Mouse (Mus musculus): ENCODE results near the gene Kank1. TPM values are rescaled to one million over a fixed set of nuclear protein-coding genes. Genes with fewer than 3 reads are reported as not detected.

Kank1 gene
- polyA plus RNA-seq, 1 experiment from 2014 or later, result 12.6 TPM

DNA sequence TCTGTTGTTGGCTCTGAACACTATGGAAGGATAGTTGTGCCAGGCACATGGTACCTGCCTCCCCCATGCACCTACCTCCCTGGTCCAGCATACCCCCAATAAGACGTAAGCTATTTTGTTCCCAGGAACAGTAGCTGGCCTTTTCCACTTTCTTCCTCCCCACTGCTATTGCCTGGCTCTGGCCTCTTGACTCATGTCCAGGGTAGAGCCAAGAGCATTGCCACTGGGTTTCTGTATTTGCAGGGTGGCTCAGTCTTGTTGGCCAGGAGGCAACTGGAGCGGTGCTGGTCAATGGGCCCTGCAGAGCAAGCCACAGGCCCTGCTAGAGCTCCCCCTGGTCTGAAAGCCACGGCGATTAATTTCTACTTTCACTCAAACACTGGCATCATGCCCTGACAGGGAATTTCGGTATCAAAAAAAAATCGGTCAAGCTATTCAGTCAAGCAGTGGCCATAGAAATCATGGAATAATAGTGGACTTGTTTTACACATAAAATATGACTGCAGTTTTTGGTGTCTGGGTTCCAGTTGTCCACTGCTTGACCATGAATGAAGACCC lies 160.0 kb downstream of the Kank1 start:
- ATAC-seq (ENCODE audit: low FRiP score), result no peak
- no peak overlapping the region for H3K4me3 ChIP-seq (replicated peaks)
- WGBS, result 82% methylated on average over 6 of the region's 6 CpGs
- H3K36me3 ChIP-seq, result no peaks in the 10 kb centered on the region
- H3K27ac ChIP-seq (replicated peaks), result no peak overlapping the region
- no peaks in the 10 kb centered on the region for H3K27me3 ChIP-seq (replicated peaks)
- no peak overlapping the region for H3K9ac ChIP-seq (replicated peaks)
- no peaks in the 10 kb centered on the region for H3K9me3 ChIP-seq (replicated peaks)
- no peak overlapping the region for H3K4me2 ChIP-seq
- peaks cover 37% of the 10 kb centered on the region for H3K4me1 ChIP-seq

DNA sequence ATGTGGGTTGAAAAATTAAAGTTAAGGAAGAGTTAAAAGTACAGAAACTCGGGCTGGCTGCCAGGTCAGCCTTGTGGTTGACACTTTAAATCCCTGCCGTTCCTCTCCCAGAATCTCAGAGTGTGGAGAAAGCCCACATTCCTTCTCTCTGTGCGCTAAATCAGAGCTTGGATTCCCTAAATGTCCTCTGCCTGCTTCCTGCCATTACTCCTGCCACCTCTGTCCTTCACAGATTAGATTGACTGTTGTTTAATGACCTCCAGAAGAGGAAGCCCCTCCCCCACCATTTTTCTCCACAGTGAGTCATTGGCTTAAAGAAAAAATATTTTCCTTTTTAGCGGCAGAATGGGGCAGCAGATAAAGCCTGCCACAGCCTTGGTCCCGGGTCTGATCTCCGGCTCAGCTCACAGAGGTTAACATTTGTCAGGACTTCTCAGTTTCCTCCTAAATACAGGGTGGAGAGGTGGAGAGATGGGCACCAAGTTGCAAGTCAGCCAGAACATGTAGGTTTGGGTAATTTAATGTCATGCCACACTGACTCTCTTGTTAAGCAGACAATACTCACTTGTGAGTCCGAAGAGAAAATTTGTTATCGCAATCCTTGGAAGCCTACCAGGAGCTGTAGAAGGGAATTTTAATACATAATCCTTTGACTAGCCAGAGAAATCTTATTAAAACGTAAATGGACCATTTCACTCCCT lies 162.9 kb downstream of the Kank1 start:
- H3K9me3 ChIP-seq (replicated peaks), result no peaks in the 10 kb centered on the region
- no peaks in the 10 kb centered on the region for H3K27me3 ChIP-seq (replicated peaks)
- no peak overlapping the region for H3K9ac ChIP-seq (replicated peaks)
- ATAC-seq (ENCODE audit: low FRiP score), result no peak
- H3K36me3 ChIP-seq, result no peaks in the 10 kb centered on the region
- peak overlapping the region; percentile 34 for H3K4me2 ChIP-seq
- no peak overlapping the region for H3K4me3 ChIP-seq (replicated peaks)
- peak overlapping the region; percentile 70 for H3K27ac ChIP-seq (replicated peaks)
- 8% methylated on average over 9 of the region's 9 CpGs for WGBS
- H3K4me1 ChIP-seq, result peaks cover 49% of the 10 kb centered on the region

DNA sequence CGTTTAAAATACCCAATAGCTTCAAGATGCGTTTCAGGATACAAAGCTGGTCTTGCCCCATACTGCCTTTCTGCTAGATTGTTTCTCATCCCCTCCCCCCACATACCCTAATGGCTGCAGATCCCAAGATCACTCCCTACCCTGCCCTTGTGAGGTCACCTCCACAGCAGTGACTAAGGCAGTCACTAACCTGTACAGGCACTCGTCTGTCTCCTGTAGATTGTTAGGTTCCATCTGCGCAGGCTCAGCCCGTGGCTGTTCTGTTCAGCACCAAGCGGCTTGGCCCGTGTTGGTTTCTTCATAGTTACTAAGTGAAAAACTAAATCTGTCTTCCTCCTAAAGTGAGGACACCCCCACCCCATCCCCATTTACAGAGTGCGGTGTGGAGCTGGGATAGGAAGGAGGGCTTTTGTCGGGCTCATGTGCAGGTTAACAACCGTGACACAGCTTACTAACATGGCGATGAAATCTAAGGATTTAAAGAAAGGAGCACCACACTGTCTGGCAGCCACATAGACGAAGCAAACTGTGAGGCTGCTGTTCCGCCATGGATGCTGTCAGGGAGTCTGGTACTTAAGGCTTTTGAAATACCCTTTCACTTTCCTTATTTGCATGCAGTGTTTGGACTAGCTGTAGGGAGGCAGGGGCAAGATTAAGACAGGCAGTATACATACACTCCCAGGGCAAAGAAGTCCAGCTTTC lies 163.6 kb downstream of the Kank1 start:
- WGBS, result 19% methylated on average over 13 of the region's 13 CpGs
- Histone ChIP-seq H3K9ac (replicated peaks) (0 out of 2 replicates have a peak overlapping the region, but pooled peaks have one; percentile 9), H3K4me2 (peak overlapping the region; percentile 34), H3K27me3 (replicated peaks) (no peaks in the 10 kb centered on the region), H3K36me3 (no peaks in the 10 kb centered on the region), H3K4me1 (peaks cover 49% of the 10 kb centered on the region), H3K4me3 (replicated peaks) (no peak overlapping the region), H3K27ac (replicated peaks) (peak overlapping the region; percentile 70), H3K9me3 (replicated peaks) (no peaks in the 10 kb centered on the region)
- ATAC-seq (ENCODE audit: low FRiP score), result peak; percentile 66

DNA sequence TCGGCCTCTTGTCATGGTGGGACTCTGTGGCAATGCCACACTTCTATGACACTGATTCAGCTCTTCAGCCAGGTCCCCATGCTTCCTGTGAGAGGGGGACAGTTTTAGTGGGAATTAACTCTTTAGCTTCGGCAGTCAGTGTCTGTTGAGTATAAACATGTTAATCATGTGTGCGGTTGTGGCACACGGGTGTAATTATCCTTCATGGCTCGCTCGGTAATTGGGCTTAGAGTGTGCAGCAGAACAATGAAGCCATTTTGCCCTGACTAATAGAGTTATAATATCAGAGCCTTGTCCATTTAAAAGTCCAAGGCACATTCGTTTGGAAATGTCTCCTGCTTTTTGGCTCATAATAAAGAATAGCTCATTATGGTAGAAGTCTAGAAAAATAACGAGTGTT lies 164.7 kb downstream of the Kank1 start:
- no peak overlapping the region for H3K9ac ChIP-seq (replicated peaks)
- WGBS, result 34% methylated on average over 8 of the region's 8 CpGs
- H3K9me3 ChIP-seq (replicated peaks), result no peaks in the 10 kb centered on the region
- 0 out of 2 replicates have a peak, but pooled peaks cover 3% of the 10 kb centered on the region for H3K27me3 ChIP-seq (replicated peaks)
- no peak overlapping the region for H3K27ac ChIP-seq (replicated peaks)
- ATAC-seq (ENCODE audit: low FRiP score), result no peak
- no peak overlapping the region for H3K4me3 ChIP-seq (replicated peaks)
- H3K4me2 ChIP-seq, result no peak overlapping the region
- H3K4me1 ChIP-seq, result peaks cover 56% of the 10 kb centered on the region
- no peaks in the 10 kb centered on the region for H3K36me3 ChIP-seq

DNA sequence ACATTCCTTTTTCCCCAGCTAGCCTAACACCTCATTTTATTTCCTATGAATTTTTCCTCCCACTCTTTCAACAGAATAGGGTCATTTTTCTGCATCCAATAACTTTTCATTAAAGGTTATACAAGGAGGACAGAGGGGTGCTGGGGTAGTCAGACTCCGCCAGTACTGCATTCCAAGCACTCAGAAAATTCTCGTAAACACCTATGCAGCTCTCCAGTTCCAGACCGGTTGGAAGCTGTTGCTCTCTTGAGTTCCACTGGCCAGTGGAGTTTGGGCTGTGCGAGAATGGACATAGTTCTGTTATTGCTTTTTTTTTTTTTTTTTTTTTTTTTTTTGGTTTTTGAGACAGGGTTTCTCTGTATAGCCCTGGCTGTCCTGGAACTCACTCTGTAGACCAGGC lies 167.4 kb downstream of the Kank1 start:
- Histone ChIP-seq H3K9ac (replicated peaks) (no peak overlapping the region), H3K36me3 (no peaks in the 10 kb centered on the region), H3K27me3 (replicated peaks) (0 out of 2 replicates have a peak, but pooled peaks cover 3% of the 10 kb centered on the region), H3K4me1 (peaks cover 54% of the 10 kb centered on the region), H3K9me3 (replicated peaks) (no peaks in the 10 kb centered on the region), H3K4me2 (no peak overlapping the region), H3K27ac (replicated peaks) (no peak overlapping the region), H3K4me3 (replicated peaks) (no peak overlapping the region)
- no peak for ATAC-seq (ENCODE audit: low FRiP score)
- WGBS, result 94% methylated on average over 4 of the region's 4 CpGs

DNA sequence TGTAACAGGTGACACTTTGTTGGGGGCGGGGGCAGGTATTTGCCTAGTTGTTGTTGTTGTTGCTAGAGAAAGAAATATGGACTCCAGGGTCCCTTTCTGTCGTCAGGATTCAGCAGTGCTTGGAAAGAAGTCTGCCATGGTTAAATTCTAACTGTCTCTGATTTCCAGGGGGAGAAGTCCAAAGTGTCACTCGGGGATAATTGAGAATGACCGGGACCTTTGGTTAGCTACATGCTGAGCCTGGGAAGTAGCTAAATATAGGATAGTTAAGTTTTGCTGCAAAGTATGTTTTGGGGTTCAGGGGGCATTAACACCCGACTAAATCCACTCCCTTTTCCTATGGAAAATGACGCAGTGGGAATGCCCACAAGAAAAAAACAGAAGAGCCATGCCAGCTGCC lies 169.2 kb downstream of the Kank1 start:
- H3K4me3 ChIP-seq (replicated peaks), result peak overlapping the region; percentile 40; the same call in 1 of the 2 replicates
- no peak for ATAC-seq (ENCODE audit: low FRiP score)
- H3K4me2 ChIP-seq, result peak overlapping the region; percentile 77
- peak overlapping the region; percentile 69; the same call in 1 of the 2 replicates for H3K27ac ChIP-seq (replicated peaks)
- no peak overlapping the region for H3K9ac ChIP-seq (replicated peaks)
- 0 out of 2 replicates have a peak, but pooled peaks cover 3% of the 10 kb centered on the region for H3K27me3 ChIP-seq (replicated peaks)
- peaks cover 36% of the 10 kb centered on the region for H3K4me1 ChIP-seq
- H3K36me3 ChIP-seq, result peaks cover 12% of the 10 kb centered on the region
- WGBS, result 31% methylated on average over 6 of the region's 6 CpGs
- H3K9me3 ChIP-seq (replicated peaks), result no peaks in the 10 kb centered on the region

DNA sequence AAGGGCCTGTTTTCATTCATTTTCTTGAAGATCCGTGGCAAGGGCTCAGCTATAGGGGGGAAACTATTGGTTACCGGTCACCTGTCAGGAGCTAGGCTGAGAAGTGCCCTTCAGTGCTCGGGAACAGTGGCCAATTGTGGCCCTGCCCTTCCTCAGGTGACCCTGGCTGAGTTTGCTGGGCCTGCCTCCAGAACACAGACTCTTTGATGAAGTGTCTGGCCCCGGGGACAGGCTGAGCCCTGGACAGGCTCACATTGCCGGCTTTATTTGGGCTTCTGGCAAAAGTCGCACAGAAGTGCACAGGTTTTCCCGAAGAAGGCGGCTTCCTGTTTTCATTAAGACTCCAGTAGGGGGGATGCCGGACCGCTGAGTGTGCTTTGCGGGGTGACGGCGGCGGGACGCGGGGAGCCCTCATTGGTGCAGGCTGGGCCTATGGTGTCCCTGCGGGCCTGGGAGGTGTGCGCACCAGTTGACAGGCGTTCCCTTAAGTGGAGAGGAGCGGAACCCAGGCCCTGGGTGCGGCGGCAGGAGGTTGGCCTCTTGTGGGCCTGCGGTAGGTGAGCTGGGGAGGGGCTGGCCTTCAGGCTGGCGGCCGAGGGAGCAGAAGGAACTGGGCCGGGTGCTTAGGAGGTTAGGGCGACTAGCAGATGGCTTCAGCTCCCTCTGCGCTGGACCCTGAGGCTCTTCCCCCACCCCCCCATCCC lies 169.9 kb downstream of the Kank1 start:
- H3K9me3 ChIP-seq (replicated peaks), result no peaks in the 10 kb centered on the region
- 0 out of 2 replicates have a peak, but pooled peaks cover 3% of the 10 kb centered on the region for H3K27me3 ChIP-seq (replicated peaks)
- H3K27ac ChIP-seq (replicated peaks), result peak overlapping the region; percentile 69; the same call in 1 of the 2 replicates
- 1% methylated on average over 28 of the region's 28 CpGs for WGBS
- H3K4me1 ChIP-seq, result peaks cover 29% of the 10 kb centered on the region
- ATAC-seq (ENCODE audit: low FRiP score), result peak; percentile 67
- peak overlapping the region; percentile 40 for H3K4me3 ChIP-seq (replicated peaks)
- H3K4me2 ChIP-seq, result peak overlapping the region; percentile 77
- peak overlapping the region; percentile 30; the same call in 1 of the 2 replicates for H3K9ac ChIP-seq (replicated peaks)
- peaks cover 12% of the 10 kb centered on the region for H3K36me3 ChIP-seq

DNA sequence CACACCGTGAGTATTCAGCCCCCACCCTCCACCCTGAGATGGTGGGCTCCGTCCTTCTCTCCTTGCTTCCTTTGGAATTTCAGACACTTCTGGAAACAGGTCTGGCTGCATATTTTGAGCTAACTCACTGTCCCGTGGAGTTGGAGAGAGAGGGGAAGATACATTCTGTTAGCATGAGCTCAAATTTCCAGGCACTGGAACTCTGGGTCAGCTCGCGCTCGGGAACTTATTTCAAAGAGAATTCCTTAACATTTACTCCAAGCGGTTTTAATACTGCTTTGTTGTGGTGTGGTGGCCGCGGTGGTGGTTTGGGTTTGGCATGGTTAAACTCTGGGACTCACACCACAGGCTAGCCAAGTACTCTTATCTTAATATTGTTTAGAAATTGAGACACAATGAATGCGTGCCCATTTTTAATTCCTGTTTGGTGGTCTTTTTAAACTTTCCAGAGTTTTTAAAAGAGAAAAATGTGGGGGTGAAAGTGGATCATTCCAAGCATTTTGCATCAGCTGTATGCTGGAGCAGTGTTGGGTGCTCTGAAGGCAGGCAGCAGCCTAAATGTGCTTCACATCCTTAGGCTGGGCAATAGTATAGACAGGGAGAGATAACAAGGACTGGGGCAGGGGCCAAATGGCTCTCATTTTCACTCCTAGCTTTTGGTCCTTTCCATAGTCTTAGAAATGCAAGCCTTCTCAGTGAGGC lies 170.6 kb downstream of the Kank1 start:
- ATAC-seq (ENCODE audit: low FRiP score), result no peak
- Histone ChIP-seq H3K4me3 (replicated peaks) (peak overlapping the region; percentile 40), H3K27me3 (replicated peaks) (0 out of 2 replicates have a peak, but pooled peaks cover 3% of the 10 kb centered on the region), H3K4me2 (peak overlapping the region; percentile 77), H3K27ac (replicated peaks) (peak overlapping the region; percentile 69; the same call in 1 of the 2 replicates), H3K4me1 (peaks cover 22% of the 10 kb centered on the region), H3K9ac (replicated peaks) (0 out of 2 replicates have a peak overlapping the region, but pooled peaks have one; percentile 30), H3K36me3 (peaks cover 12% of the 10 kb centered on the region), H3K9me3 (replicated peaks) (no peaks in the 10 kb centered on the region)
- WGBS, result 34% methylated on average over 10 of the region's 10 CpGs

DNA sequence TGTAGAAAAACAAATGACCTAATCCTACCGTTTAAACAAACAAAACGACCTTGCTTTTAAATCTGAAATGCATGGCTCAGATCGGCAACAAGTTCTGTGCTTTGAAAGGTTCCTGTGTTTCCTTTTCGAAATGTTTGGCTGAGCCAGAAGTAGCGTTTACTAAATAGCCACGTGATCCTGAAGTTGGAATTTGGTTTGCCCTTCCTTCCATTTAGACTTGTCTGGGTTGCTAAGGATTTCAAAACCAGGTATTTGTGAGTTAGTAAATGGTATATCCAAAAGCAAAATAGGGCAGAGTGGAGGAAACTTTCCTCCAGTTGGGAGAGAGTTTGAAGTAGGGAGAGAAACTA lies 171.1 kb downstream of the Kank1 start:
- peak overlapping the region; percentile 77 for H3K4me2 ChIP-seq
- peaks cover 18% of the 10 kb centered on the region for H3K4me1 ChIP-seq
- no peak for ATAC-seq (ENCODE audit: low FRiP score)
- H3K4me3 ChIP-seq (replicated peaks), result peak overlapping the region; percentile 40; the same call in 1 of the 2 replicates
- H3K36me3 ChIP-seq, result peaks cover 12% of the 10 kb centered on the region
- H3K9me3 ChIP-seq (replicated peaks), result no peaks in the 10 kb centered on the region
- H3K27ac ChIP-seq (replicated peaks), result no peak overlapping the region
- WGBS, result 49% methylated on average over 6 of the region's 6 CpGs
- H3K9ac ChIP-seq (replicated peaks), result no peak overlapping the region
- 0 out of 2 replicates have a peak, but pooled peaks cover 3% of the 10 kb centered on the region for H3K27me3 ChIP-seq (replicated peaks)

DNA sequence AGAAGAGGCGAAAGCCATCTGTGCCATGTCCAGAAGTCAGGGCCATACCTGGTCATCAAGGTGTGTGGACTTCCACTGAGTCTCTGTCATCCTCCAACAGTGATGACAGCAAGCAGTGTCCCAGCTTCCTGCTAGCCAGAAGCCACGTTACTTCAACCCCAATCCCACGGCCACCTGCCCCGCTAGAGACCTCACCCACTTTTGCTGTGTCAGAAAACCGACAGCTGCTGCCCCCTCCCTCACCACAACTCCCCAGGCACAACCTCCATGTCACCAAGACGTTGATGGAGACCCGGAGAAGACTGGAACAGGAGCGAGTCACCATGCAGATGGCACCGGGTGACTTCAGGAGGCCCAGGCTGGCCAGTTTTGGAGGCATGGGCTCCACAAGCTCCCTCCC lies 172.5 kb downstream of the Kank1 start:
- no peaks in the 10 kb centered on the region for H3K9me3 ChIP-seq (replicated peaks)
- H3K4me1 ChIP-seq, result peaks cover 19% of the 10 kb centered on the region
- no peak overlapping the region for H3K4me2 ChIP-seq
- H3K4me3 ChIP-seq (replicated peaks), result no peak overlapping the region
- 0 out of 2 replicates have a peak, but pooled peaks cover 3% of the 10 kb centered on the region for H3K27me3 ChIP-seq (replicated peaks)
- WGBS, result 96% methylated on average over 9 of the region's 9 CpGs
- H3K36me3 ChIP-seq, result peaks cover 12% of the 10 kb centered on the region
- no peak for ATAC-seq (ENCODE audit: low FRiP score)
- no peak overlapping the region for H3K27ac ChIP-seq (replicated peaks)
- no peak overlapping the region for H3K9ac ChIP-seq (replicated peaks)

DNA sequence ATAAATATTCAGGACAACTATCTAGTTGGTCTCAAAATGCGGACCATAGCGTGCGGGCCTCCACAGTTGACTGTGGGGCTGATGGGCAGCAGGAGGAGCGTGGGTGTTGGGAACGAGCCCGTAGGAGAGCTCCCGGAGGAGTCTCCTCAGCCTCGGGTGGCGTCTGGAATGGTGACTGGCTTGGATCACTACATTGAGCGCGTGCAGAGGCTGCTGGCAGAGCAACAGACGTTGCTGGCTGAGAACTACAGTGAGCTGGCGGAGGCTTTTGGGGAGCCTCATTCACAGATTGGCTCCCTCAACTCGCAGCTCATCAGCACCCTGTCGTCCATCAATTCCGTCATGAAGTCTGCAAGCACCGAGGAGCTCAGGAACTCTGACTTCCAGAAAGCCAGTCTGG lies 174.6 kb downstream of the Kank1 start:
- no peak overlapping the region for H3K4me3 ChIP-seq (replicated peaks)
- WGBS, result 88% methylated on average over 17 of the region's 17 CpGs
- H3K4me2 ChIP-seq, result no peak overlapping the region
- no peak for ATAC-seq (ENCODE audit: low FRiP score)
- H3K27me3 ChIP-seq (replicated peaks), result no peaks in the 10 kb centered on the region
- H3K9ac ChIP-seq (replicated peaks), result no peak overlapping the region
- no peaks in the 10 kb centered on the region for H3K9me3 ChIP-seq (replicated peaks)
- no peak overlapping the region for H3K27ac ChIP-seq (replicated peaks)
- H3K36me3 ChIP-seq, result peaks cover 12% of the 10 kb centered on the region
- H3K4me1 ChIP-seq, result peaks cover 13% of the 10 kb centered on the region
